Mouse (Mus musculus) T-helper 2 cell (primary cell): Measurements from ENCODE around the gene Coq2.

Experiments
- in situ Hi-C: fragments of 300-600 bp; cut with MboI, MseI; formaldehyde crosslinking; loops from one replicate; pipeline ENCODE4 v1.15.1; 2025; ENCODE audit warnings: high pct_unique_total_duplicates

Coq2 gene

GRCm38 (mm10) chr5:100622509-100623163 lies 52.3 kb downstream of the Coq2 start:
- in situ Hi-C loops: loop anchor here (5.0 kb wide), 1 partner anchor 40 kb away; no protein-coding TSS in a partner anchor

GRCm38 (mm10) chr5:100621876-100622508 lies 52.9 kb downstream of the Coq2 start:
- in situ Hi-C loops: loop anchor here (5.0 kb wide), 1 partner anchor 40 kb away; no protein-coding TSS in a partner anchor

DNA sequence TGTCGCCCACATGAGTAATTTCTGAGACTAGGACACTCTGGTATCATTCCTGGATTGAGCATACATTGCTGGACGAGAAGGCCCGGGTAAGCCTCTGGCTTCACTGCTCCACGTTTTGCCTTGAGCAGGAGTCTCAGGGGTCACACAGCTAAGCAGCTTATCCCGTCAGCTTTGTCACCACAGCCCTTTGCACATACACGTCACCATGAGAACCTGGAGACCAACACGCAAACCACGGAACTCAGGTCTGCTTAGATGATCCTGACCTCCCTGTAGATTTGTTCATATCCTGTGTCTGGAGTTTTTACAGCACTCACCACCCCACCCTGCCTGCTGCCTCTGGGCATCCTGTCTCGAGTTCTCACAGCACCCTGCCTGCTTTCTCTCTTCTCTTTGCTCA lies 54.0 kb downstream of the Coq2 start:
- in situ Hi-C loops: loop anchor here (5.0 kb wide), 1 partner anchor 41 kb away; no protein-coding TSS in a partner anchor

DNA sequence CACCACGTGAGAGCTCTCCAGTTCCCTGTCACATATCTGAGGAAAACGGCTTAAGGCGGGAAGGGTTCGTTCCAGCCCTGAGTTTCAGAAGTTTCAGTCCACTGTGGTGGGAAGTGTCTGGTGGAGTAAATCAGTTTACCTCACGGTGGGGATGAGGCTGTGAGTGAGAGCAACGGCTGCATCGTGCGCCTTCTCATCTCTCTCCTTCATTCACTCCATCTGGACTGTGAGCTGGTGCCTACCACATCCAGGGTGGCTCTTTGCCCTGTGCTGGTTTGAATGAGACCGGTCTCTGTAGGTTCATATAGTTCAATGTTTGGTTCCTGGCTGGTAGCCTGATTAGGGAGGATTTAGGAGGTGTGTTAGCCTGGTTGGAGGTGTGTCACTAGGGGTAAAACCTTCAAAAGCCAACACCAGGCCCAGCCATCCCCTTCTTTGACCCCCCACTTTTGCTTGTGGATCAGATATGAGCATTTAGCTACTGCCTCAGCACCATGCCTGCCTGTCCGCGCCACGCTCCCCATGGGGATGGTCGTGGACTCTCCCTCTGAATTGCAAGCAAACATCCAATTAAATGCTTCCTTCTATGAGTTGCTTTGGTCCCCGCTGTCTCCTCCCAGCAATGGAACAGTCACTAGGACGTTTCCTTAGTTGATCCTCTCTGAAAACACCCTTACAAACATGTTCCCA lies 55.2 kb downstream of the Coq2 start:
- in situ Hi-C loops: loop anchor here (5.0 to 10.0 kb wide), 2 partner anchors 43 to 955 kb away; no protein-coding TSS in a partner anchor

DNA sequence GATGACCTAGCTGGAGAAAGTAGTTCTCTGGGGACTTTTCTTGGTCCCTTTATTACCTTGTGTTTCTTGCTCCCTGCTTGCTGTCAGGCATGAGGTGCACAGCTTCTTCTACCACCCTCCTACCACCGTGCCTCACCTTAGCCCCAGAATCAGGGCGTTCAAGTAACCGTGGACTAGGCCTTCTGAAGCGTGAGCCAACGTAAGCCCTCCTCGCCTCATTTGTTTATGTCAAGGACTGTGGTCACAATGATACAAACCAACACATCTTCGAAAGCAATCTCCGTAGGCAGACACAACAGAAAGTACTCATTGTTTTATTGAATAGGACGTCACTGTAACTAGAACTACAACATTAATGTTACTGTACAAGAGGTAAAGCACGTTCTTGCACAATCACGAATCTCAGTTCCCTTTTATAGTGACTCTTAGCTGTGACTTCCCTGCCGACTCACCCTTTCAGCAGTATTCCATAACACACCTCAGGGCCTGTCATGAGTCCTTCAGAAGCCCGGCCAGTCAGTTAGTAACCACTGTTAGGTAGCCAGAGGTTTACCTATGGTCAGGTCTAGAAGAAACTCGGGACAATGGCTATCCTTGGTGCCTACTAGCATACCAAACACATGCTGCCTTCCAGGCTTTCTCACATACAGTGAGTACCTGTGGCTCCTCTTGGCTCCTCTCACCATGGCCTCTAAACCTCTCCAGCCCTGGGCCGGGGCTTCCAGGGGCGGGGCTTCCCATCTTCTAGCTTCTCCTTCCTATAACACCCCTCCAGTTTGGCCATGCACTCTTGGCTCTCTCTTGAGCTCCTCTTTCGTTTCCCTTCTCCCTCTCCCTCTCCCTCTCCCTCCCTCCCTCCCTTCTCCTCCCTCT lies 60.8 kb downstream of the Coq2 start:
- in situ Hi-C loops: loop anchor here (10.0 kb wide), 1 partner anchor 961 kb away; no protein-coding TSS in a partner anchor

DNA sequence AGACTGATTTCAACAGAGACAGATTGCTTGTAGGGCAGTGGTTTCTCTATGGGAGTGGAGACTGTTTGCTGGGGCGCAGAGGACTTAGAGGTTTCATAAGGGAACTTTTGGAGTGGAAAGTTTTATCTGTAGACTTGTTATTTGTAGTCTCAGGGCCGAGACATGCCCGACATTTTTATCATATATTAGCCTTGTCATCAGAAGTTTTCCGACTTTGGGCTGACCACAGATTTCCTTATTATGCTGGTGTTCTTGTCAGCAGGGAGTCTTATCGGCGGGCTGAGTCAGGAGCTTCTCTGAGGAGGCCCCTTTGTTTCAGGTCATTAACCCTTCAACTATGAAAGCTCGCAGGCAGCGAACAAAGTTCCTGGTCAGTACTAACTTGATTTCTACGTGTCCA lies 67.1 kb downstream of the Coq2 start:
- in situ Hi-C loops: no loop called here

DNA sequence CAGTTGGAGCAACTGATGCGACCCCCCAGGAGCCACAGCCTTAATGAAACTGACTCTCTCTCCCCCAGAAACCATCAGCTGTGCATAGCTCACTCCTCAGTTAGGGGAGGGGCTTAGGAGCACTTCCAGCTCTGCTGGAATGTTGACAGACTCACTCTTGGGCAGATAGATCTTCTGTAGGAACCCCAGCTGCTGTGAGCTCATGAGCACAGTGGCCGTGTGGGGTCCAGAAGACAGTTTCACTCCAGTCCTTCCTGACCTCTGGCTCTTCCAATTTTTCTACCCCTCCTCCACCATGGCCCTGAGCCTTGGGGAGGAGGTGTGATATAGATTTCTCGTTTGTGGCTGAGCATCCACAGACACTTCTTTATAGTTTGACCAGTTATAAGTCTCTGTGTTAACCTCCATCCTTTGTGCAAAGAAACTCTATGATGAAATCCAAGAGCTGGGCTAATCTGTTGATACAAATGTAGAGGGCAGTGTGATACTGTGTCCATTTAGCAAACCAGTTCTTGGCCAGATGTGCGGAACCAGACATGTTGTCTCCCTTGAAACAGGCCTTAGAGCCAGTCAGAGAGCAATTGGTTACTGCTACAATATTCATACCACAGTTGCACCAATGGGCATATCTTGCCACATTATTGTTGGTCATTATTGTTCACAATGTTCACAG lies 67.7 kb downstream of the Coq2 start:
- in situ Hi-C loops: no loop called here

DNA sequence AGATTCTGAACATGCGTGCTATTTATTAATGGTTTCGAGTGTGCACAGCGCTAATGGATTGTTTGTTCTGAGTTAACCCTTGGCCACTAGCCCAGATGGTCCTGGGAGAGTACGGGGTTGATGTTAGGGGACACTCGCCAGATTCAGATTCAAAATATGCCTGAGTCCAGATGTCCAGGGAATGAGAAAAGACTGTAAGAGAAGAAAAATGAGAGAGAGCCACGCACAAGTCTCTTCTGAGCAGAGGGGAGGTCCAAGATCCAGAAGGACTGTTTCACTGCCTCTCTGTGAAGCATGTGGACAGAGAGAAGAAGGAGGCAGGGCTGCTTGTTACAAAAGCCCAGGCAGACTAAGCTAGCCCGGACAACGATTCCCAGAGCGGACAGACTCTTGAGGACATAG lies 69.1 kb downstream of the Coq2 start:
- in situ Hi-C loops: no loop called here
